Mouse (Mus musculus) E14TG2a.4 (cell line): ENCODE measurements around the gene Gli1.

Source experiments
- H3K27me3 ChIP-seq: 2 replicates; pipeline ENCODE4 v1.6.1; 2014; ENCODE audit warnings: low read length, control low read depth; ENCODE audit not compliant: insufficient read depth
- H3K36me3 ChIP-seq: 2 replicates; pipeline ENCODE4 v1.6.1; 2014; ENCODE audit warnings: low read length, control low read depth; ENCODE audit not compliant: insufficient read depth
- H3K4me1 ChIP-seq: replicated peaks from 2 replicates; pipeline ENCODE4 v1.6.1; 2014; ENCODE audit warnings: low read depth, low read length, control low read depth
- H3K4me3 ChIP-seq: replicated peaks from 2 replicates; pipeline ENCODE4 v1.5.1; 2014; ENCODE audit warnings: mild to moderate bottlenecking, low read length
- H3K9me3 ChIP-seq: 2 replicates; pipeline ENCODE4 v1.6.1; 2014; ENCODE audit warnings: low read length, control low read depth
- CTCF ChIP-seq: conservative IDR thresholded peaks from 2 replicates; pipeline ENCODE4 v1.5.1; 2014; ENCODE audit warnings: low read length
- NANOG ChIP-seq: IDR thresholded peaks from 2 replicates; pipeline ENCODE4 v1.6.1; 2014; ENCODE audit warnings: borderline replicate concordance, low read length, mixed read lengths
- POU5F1 ChIP-seq: IDR thresholded peaks from 2 replicates; pipeline ENCODE4 v1.6.1; 2014; ENCODE audit warnings: low read length, borderline replicate concordance

The Gli1 gene

DNA sequence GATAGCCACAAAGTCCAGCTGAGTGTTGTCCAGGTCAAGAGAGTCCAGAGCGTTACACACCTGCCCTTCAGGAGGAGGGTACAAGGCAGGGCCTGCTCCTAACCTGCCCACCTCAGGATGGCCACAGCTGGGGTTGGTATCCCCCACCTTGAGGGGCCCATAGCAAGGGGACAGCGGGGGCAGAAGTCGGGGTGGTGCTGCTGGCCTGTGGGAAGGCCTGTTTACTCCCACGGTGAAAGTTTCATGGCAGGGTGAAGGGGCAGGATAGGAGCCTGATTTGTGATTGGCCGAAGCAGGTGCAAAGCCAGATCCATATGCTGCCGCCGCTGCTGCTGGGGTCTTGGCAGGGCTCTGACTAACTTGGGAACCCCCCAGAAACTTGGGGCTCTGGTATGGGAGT lies 11.6 kb downstream of the Gli1 start:
- H3K4me1 ChIP-seq: peaks cover 92% of the 10 kb centered on the region
- H3K36me3 ChIP-seq: peaks cover 66% of the 10 kb centered on the region
- peaks cover 29% of the 10 kb centered on the region for H3K27me3 ChIP-seq
- no peaks in the 10 kb centered on the region for H3K9me3 ChIP-seq
- H3K4me3 ChIP-seq: no peak overlapping the region
- TF ChIP-seq POU5F1 (no peak), NANOG (no peak), CTCF (no peak)

DNA sequence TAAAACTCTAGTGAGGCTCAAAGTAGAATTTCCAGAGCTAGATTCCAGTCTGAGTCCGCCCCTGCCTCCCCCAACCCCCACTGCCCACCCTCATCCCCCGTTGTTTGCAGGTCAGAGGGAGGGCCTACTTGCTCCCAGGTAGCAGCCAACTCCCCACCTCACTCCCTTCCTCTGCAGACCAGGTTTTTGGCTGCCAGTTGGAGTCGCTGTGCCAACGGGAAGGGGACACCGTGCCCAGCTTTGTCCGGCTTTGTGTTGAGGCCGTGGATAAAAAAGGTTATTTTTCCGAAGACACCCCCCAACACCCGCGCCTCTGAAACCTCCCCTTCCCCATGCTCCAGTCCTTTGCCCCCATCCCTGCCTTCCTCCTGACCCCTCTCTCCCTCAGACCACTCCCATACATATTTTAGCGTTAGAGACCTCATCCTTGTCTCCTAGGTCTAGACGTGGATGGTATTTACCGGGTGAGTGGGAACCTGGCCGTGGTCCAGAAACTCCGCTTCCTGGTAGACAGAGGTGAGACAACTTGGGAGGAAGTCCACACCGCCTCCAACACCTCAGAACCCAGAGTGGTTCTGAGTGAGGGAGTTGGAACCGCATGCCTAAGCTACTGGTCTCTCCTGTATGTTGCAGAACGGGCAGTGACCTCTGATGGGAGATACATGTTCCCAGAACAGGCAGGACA lies 14.2 kb downstream of the Gli1 start:
- Histone ChIP-seq H3K27me3 (peaks cover 46% of the 10 kb centered on the region), H3K36me3 (peaks cover 40% of the 10 kb centered on the region), H3K4me3 (peak overlapping the region; percentile 76; the same call in 1 of the 2 replicates), H3K4me1 (peaks cover 96% of the 10 kb centered on the region), H3K9me3 (no peaks in the 10 kb centered on the region)
- TF ChIP-seq POU5F1 (no peak), NANOG (no peak), CTCF (no peak)

DNA sequence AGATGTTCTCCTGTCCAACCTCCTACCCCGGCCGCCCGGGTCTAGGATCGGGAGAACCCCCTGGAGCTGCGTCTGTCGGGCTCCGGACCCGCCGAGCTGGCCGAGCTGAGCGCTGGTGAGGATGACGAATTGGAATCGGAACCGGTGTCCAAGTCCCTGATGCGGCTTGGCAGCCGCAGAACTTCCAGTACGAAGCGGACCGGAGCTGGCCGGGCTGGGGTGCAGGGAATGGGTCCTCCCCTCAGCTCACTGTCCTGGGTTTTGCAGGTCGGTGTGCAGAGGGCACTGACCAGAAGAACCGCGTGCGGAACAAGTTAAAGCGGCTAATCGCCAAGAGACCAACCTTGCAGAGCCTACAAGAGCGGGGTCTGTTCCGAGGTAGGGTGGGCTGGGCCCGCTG lies 14.9 kb downstream of the Gli1 start:
- TF ChIP-seq CTCF (no peak), NANOG (no peak), POU5F1 (no peak)
- Histone ChIP-seq H3K36me3 (peaks cover 33% of the 10 kb centered on the region), H3K9me3 (no peaks in the 10 kb centered on the region), H3K27me3 (peaks cover 53% of the 10 kb centered on the region), H3K4me3 (peak overlapping the region; percentile 76), H3K4me1 (peaks cover 96% of the 10 kb centered on the region)

DNA sequence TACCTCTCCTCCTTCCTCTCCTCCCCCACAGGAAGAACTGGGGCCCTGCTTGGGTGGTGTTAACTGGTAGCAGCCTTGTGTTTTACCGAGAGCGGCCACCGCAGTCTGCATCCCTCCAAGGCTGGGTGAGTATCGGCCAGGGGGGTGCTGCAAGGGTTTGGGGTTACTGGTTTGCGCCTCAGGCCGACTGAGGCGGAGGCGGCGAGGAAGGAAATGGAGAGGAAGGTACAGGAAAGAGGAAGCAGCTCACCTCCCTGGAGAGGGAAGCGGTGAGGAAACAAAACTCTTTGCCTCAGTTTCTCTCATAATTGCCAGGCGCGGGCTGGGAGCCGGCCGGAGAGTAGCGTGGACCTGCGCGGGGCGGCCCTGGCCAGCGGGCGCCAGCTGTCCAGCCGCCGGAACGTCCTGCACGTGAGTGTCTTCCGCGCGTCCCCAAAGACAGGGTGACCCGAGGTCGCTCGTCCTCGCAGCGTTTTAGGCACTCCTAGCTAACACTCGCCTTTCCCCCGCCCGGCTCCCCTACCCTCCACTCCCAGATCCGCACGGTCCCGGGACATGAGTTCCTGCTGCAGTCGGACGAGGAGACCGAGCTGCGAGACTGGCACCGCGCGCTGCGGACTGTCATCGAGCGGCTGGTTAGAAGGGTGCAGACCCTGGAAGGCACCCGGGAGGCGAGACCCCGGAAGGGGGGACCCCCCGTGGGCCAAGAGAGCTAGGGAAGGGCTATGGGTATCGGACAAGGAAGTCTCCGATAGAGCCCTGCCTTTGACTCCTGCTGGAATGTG lies 15.6 kb downstream of the Gli1 start:
- TF ChIP-seq POU5F1 (no peak), CTCF (no peak), NANOG (no peak)
- Histone ChIP-seq H3K4me3 (peak overlapping the region; percentile 76), H3K4me1 (peaks cover 95% of the 10 kb centered on the region), H3K27me3 (peaks cover 59% of the 10 kb centered on the region), H3K9me3 (no peaks in the 10 kb centered on the region), H3K36me3 (peaks cover 27% of the 10 kb centered on the region)

DNA sequence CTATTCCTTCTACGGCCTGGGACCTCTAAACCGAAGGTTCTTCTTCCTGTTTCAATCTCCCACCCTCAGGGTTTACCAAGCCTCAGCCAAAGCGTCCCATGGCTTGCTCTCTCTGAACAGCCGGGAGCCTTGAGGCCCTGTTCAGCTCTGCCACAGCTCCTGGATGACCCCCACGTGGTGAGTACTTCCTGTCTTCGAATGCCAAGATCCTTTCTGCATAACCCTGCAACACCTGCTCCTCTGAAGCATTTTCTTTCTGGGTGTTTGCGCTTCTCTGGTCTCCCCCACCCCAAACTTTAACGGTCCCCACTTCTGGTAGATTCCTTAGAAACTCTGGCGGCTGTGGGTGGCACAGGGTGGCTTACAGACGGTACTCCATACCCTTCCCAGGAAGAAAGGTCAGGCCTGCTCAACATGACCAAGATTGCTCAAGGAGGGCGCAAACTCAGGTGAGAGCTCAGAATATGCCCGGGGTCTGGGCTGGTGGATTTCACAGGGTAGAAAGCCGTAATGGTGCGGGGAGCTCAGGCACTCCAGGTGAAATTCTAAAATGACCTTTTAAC lies 16.2 kb downstream of the Gli1 start:
- Histone ChIP-seq H3K36me3 (peaks cover 20% of the 10 kb centered on the region), H3K4me3 (peak overlapping the region; percentile 76), H3K4me1 (peaks cover 91% of the 10 kb centered on the region), H3K27me3 (peaks cover 63% of the 10 kb centered on the region), H3K9me3 (no peaks in the 10 kb centered on the region)
- no peak for TF ChIP-seq CTCF
- TF ChIP-seq NANOG: no peak
- no peak for TF ChIP-seq POU5F1

DNA sequence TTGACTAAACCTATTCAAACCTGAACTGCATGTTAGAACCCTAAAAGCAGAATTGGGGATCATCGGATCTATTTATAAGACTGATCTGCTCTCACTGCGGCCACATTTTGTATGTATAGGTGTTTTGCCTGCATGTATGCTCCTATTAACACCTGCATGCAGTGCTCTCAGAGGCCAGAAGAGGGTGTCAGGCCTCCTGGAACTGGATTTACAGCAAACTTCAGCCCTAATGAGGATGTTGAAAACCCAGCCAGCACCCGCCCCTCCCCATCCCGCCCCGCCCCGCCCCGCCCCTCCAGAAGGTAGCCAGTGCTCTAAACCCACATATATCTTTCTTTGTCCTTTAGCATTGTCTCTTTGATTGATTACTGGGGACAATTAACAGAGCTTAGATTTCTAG lies 17.3 kb downstream of the Gli1 start:
- H3K4me3 ChIP-seq: 0 out of 2 replicates have a peak overlapping the region, but pooled peaks have one; percentile 39
- peak; percentile 66 for TF ChIP-seq CTCF
- no peak for TF ChIP-seq NANOG
- peaks cover 63% of the 10 kb centered on the region for H3K27me3 ChIP-seq
- peaks cover 10% of the 10 kb centered on the region for H3K36me3 ChIP-seq
- peaks cover 81% of the 10 kb centered on the region for H3K4me1 ChIP-seq
- no peaks in the 10 kb centered on the region for H3K9me3 ChIP-seq

DNA sequence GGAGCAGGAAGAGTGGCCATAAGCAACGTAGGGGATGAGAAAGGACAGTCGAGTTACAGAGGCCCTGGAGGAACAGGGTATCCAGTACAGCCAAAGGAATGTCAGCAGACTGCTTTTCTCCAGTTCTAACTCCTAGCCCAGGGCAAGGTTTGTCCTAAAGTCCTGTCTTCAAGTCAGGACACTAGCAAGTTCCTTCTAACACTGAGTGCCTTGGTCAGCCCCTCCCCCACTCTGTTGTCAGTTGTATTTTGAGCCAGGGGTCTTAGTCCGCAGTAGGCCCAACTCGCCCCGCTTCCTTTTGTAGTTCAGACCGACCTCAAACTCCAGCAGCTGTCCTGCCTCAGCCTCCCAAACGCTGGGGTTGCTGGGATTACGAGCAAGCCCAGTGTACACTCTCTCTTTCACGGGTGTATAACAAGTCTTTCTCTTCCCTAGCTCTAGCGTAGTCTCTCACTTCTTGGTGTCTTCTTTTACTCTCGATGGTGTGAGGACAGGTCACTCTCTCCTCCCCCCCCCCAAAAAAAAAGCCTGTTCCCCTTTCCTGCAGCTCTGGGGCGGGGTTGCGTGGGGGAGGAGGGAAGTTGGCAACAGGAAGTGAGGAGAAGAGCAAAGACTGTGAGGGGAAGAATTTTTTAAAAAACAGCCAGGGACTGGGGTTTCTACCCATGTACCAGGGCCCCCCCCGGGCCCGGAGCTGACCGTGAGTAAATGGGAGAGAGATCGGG lies 18.5 kb downstream of the Gli1 start:
- H3K4me3 ChIP-seq: 0 out of 2 replicates have a peak overlapping the region, but pooled peaks have one; percentile 10
- TF ChIP-seq POU5F1 (no peak), NANOG (no peak), CTCF (no peak)
- peaks cover 63% of the 10 kb centered on the region for H3K27me3 ChIP-seq
- no peaks in the 10 kb centered on the region for H3K36me3 ChIP-seq
- H3K4me1 ChIP-seq: peaks cover 69% of the 10 kb centered on the region
- H3K9me3 ChIP-seq: no peaks in the 10 kb centered on the region

DNA sequence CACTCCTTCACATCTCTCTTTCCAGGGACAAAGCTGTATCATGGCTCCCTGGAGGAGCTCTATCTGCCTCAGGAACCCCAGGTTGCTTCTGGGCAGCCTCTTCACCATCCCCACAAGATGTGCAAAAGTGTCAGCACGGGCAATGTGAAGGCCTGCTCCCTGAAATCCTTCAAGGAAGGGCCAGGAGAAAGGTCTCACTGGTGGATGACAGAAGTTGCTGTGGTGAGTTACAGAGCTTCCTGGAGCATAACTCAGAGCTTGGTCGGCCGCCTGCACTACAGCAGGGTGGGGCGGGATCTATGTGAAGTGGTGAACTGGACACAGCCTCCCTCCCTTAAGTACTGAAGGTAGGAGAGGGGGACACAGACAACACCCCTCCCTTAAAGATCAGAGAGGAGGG lies 19.1 kb downstream of the Gli1 start:
- H3K4me1 ChIP-seq: peaks cover 63% of the 10 kb centered on the region
- peak overlapping the region; percentile 49 for H3K4me3 ChIP-seq
- H3K36me3 ChIP-seq: no peaks in the 10 kb centered on the region
- H3K9me3 ChIP-seq: no peaks in the 10 kb centered on the region
- peaks cover 58% of the 10 kb centered on the region for H3K27me3 ChIP-seq
- TF ChIP-seq POU5F1 (no peak), NANOG (no peak), CTCF (no peak)
